8 mouse cellular contexts compared by ENCODE assay signal in the genomic region with DNA sequence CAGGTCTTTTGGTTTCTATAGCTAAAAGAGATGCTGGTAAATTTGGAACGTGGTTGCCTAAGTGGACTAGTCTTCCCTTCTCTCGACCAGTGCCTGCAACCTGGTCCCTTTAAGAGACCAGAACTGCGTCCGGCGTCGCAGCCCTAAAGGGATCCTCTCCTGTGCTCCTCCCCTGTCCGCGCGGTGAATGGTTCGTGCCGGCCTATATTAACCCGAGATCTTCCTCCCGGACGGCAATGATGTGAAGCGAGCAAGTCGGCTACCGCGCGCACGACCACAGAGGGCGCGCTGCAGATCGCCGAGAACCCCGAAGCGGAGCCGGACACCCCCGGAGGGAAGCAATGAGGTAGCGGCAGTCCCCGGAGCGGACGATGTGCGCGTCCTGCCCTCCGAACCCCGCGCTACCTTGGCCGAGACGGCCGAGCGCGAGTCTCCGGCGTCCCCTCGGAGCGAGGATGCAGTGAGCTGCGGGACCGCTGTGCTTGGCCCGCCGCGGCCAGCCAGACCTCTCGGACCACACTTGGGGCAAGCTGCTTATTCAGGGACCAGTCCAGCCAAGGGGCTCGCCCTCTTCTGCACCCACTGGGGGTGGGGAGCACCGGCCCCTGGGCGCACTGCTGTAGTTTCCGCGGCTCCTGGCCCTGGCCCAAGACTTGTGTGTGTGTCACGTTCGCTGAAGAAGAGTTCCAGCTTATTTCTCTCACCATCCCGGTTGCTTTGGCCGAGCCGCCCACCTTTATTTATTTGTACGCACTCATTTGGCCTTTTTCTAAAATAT. TPM values are rescaled to one million over a fixed set of nuclear protein-coding genes. Genes with fewer than 3 reads are reported as not detected.
DNase-seq lines count a peak whose midpoint lies in the region; ATAC-seq and TF ChIP-seq lines count a peak whose summit lies in the region.

A gene (plus strand): TSS at position 233 of the 778 bp plus-strand sequence.

- DNase-seq in MEL (ENCODE audit: low read depth, low spot score) = peak; percentile 86
- peak; percentile 94 to 95 for DNase-seq in cerebellum, adult 18-20 months
- peak; percentile 68 to 78 for DNase-seq in layer of hippocampus, postnatal 10 days (ENCODE audit: low spot score in 2 of 2)
- DNase-seq in lung, postnatal 10 days = peak; percentile 96
- DNase-seq in ovary, postnatal 14 days (ENCODE audit: low spot score) = peak; percentile 78
- peak; percentile 63 to 70 for DNase-seq in thymus, postnatal 10 days (ENCODE audit: low spot score in 2 of 2)

- H3K4me1 ChIP-seq in MEL (ENCODE audit: control insufficient read depth in 1 of 2, insufficient read depth in 2 of 2, low read length in 2 of 2) = no peaks in the 10 kb centered on the region; a peak in 2 of 4 replicates

- no peaks in the 10 kb centered on the region; the same call in 1 of the 2 replicates for H3K79me2 ChIP-seq in MEL (ENCODE audit: control insufficient read depth, insufficient read depth, low read length, poor library complexity)

- TF ChIP-seq EP300 in MEL (IDR thresholded peaks at IDR 0.05; ENCODE audit: low read depth in 1 of 2, low read length in 2 of 2) = no peak

- H3K36me3 ChIP-seq in MEL (ENCODE audit: control insufficient read depth in 1 of 2, insufficient read depth in 2 of 2, low read length in 2 of 2) = 0 out of 4 replicates have a peak, but pooled peaks cover 0 to 2% of the 10 kb centered on the region in 2 experiments

- H3K27me3 ChIP-seq in MEL (ENCODE audit: control insufficient read depth in 1 of 2, insufficient read depth in 2 of 2, low read length in 2 of 2) = peaks cover 6% of the 10 kb centered on the region in 2 experiments; a peak in 3 of 4 replicates

- H3K27ac ChIP-seq in MEL (ENCODE audit: control insufficient read depth, low read depth, low read length) = peak within 1 kb of the TSS; percentile 59

- H3K4me3 ChIP-seq in MEL (ENCODE audit: control insufficient read depth in 1 of 2, insufficient read depth in 1 of 2, low read depth in 2 of 2, low read length in 2 of 2) = peak within 1 kb of the TSS; percentile 59 to 62

- peak; percentile 38 to 67; a peak in 2 of 4 replicates for TF ChIP-seq POLR2A in MEL (IDR thresholded peaks at IDR 0.05; ENCODE audit: control insufficient read depth in 1 of 2, insufficient read depth in 1 of 2, low read depth in 1 of 2, low read length in 2 of 2, poor library complexity in 1 of 2)

- no peak; the same call in 1 of the 2 replicates for TF ChIP-seq RAD21 in MEL (IDR thresholded peaks at IDR 0.05; ENCODE audit: low read depth, low read length)

- peak within 1 kb of the TSS; percentile 60 for H3K9ac ChIP-seq in MEL (ENCODE audit: control insufficient read depth, low read depth, low read length, poor library complexity, severe bottlenecking)

- peak; percentile 68 for ATAC-seq in frontal cortex, adult (ENCODE audit: low TSS enrichment)
- peak; percentile 64 to 70 for ATAC-seq in hematopoietic stem cell, adult 5-6 weeks (replicated peaks in 1 of 2; ENCODE audit: insufficient read depth in 1 of 2, low FRiP score in 2 of 2, low TSS enrichment in 1 of 2, low read depth in 1 of 2, poor library complexity in 2 of 2, severe bottlenecking in 2 of 2)

- no peaks in the 10 kb centered on the region for H3K9me3 ChIP-seq in MEL (replicated peaks; ENCODE audit: insufficient read depth, low read length)

- TF ChIP-seq CTCF in MEL (IDR thresholded peaks at IDR 0.05 in 2 of 3, conservative IDR thresholded peaks at IDR 0.05 in 1 of 3; ENCODE audit: control insufficient read depth in 1 of 3, insufficient read depth in 1 of 3, low read depth in 2 of 3, low read length in 3 of 3, poor library complexity in 1 of 3, severe bottlenecking in 1 of 3) = peak in 2 of 3 experiments; percentile 30 to 43; a peak in 4 of 6 replicates

TF ChIP-seq in MEL, 35 proteins besides CTCF, POLR2A, EP300 and RAD21:
- peak; percentile 47; the same call in 1 of the 2 replicates for TF ChIP-seq NELFE (IDR thresholded peaks at IDR 0.05; ENCODE audit: low read depth, low read length)
- peak; percentile 47; the same call in 1 of the 2 replicates for TF ChIP-seq HCFC1 (IDR thresholded peaks at IDR 0.05; ENCODE audit: low read depth, low read length)
- TF ChIP-seq TBP (IDR thresholded peaks at IDR 0.05; ENCODE audit: low read depth, low read length) = 0 out of 2 replicates have a peak, but pooled peaks have one; percentile 45
- TF ChIP-seq CHD1 (IDR thresholded peaks at IDR 0.05; ENCODE audit: low read depth, low read length) = peak; percentile 97
- no peak for TF ChIP-seq ELF1 (IDR thresholded peaks at IDR 0.05; ENCODE audit: low read depth, low read length)
- no peak for TF ChIP-seq MAX (IDR thresholded peaks at IDR 0.05; ENCODE audit: low read length)
- no peak for TF ChIP-seq ZKSCAN1 (IDR thresholded peaks at IDR 0.05; ENCODE audit: low read depth, low read length)
- TF ChIP-seq POLR2AphosphoS5 (IDR thresholded peaks at IDR 0.05; ENCODE audit: borderline replicate concordance, low read depth, low read length) = no peak
- TF ChIP-seq GABPA (IDR thresholded peaks at IDR 0.05; ENCODE audit: low read depth, low read length) = no peak
- TF ChIP-seq TCF12 (IDR thresholded peaks at IDR 0.05; ENCODE audit: low read depth, low read length) = peak; percentile 15; the same call in 1 of the 2 replicates
- no peak for TF ChIP-seq USF2 (IDR thresholded peaks at IDR 0.05; ENCODE audit: borderline replicate concordance in 1 of 2, insufficient read depth in 1 of 2, low read depth in 1 of 2, low read length in 2 of 2)
- TF ChIP-seq SIN3A (IDR thresholded peaks at IDR 0.05; ENCODE audit: low read length) = peak; percentile 52
- peak; percentile 60; the same call in 1 of the 2 replicates for TF ChIP-seq ZMIZ1 (IDR thresholded peaks at IDR 0.05; ENCODE audit: low read depth, low read length)
- TF ChIP-seq MAFK (IDR thresholded peaks at IDR 0.05; ENCODE audit: borderline replicate concordance, low read depth, low read length) = no peak

RNA-seq across cellular contexts. Expression of the gene that starts here (rescaled TPM):
- total RNA-seq in MEL (2012; rRNA removed) = 0.08 and 0.20 TPM in 2 replicates
- under 1 TPM in 1 of 2 experiments, not detected in 1; 0.68 TPM for polyA plus RNA-seq in MEL (2012; ENCODE audit: insufficient read depth in 1 of 2, insufficient read length in 2 of 2, low read depth in 1 of 2, low replicate concordance in 2 of 2, missing spikeins in 1 of 2)
- total RNA-seq in hematopoietic stem cell, adult 5-6 weeks (2017) = 12.6 and 15.2 TPM in 2 replicates
- 10 to 100 TPM; 14.8 to 16.9 TPM for total RNA-seq in layer of hippocampus, postnatal 10 days (2021)

Comparison
In these comparisons a context has a peak if more than half of its experiments do, and no peak if none do; other contexts are left out.
1. Peak in every context shown above with its lines: DNase-seq, ATAC-seq, H3K4me3 ChIP-seq and H3K27ac ChIP-seq.
2. RNA of the gene that starts here (total RNA-seq): 14.8 to 16.9 TPM in layer of hippocampus, postnatal 10 days and 12.6 to 15.2 TPM in hematopoietic stem cell, adult 5-6 weeks; 0.08 to 0.20 TPM in MEL; every median in the first group is over 10 times any median in the second.
3. Peak in DNase-seq, H3K4me3 ChIP-seq, H3K27ac ChIP-seq and H3K9ac ChIP-seq in MEL; RNA of the gene not detected or under 1 TPM.